Mouse (Mus musculus) retina, adult 2 months (tissue): ENCODE results near the gene Fam155a.

Source experiments
- DNase-seq: peaks from one replicate; pipeline ENCODE4 v3.0.0-alpha.2; 2012; ENCODE audit warnings: low read depth, low spot score

The Fam155a gene

DNA sequence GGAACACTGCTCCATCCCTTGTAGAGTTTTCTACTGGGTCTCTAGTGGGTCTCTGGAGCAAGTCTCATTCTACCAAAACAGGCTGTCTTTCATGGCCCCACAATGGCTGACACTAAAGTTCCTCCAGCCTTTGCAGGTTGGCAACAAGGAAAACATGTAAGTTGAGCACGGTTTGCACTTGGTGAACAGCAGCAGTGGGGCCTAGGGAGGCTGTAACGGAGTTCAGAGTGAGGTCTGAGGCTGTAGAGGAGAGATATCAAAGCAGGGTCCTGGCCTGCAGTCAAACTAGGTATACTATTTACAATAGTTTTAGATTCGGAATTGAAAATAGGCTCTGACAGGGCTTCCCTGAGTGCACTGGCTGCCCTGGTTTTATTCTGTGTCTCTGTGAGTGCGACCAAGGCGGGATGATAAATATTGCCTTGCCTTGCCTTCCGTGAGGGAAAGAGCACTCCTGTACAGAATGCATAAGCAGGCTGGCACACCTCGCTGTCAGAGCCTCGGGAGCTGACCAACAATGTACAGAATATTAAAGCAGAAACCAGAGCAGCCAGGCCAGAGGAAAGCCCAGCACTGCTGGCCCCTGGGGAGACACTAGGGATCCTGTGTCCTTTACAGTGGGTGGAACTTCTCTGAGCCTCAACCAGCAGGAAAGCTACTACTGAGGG lies 277.3 kb downstream of the Fam155a start:
- DNase-seq: no peak

DNA sequence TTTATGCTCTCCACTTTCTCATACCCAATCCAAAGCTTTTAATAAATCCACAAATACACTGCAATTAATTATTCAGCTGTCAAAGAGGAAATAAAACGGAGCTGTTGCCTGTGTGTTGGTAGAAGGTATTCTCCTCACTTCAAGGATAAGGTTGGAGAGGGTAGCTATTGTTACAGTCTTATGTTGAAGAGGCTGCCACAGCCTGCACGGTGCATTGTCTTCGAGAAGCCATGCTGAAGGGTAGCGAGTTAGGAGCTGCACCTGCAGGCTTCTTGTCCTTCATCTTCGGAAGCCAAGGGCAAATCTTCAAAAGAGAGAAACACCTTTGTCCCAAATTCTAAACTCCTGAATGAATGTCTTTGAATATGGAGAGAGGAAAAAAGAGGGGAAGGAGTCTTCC lies 288.4 kb downstream of the Fam155a start:
- DNase-seq: no peak

- no peak for DNase-seq
Observed at GRCm38 (mm10) chr8:9471290-9471689, 299.7 kb downstream of the Fam155a start.

GRCm38 (mm10) chr8:9470114-9470513 lies 300.8 kb downstream of the Fam155a start:
- DNase-seq: no peak

GRCm38 (mm10) chr8:9461111-9461510 lies 309.9 kb downstream of the Fam155a start:
- no peak for DNase-seq

DNA sequence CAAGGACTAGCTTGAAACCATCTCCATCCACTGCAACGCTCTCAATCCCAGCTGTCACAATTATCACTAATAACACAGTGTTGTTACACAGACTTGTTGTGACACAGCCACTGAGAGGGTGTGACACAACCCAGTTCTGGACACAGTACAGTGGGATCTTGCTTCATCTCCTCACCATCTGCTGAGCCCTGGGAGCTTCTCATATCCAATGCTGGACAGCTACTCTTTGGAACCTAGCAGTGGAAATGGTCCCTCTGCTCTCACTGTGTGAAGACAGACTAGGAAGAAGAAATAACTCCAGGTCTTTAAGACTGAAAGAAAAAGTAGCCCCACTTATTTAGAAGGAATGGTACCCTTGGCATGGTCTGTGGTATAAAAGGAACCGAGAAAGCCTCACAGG lies 310.3 kb downstream of the Fam155a start:
- DNase-seq: no peak

DNA sequence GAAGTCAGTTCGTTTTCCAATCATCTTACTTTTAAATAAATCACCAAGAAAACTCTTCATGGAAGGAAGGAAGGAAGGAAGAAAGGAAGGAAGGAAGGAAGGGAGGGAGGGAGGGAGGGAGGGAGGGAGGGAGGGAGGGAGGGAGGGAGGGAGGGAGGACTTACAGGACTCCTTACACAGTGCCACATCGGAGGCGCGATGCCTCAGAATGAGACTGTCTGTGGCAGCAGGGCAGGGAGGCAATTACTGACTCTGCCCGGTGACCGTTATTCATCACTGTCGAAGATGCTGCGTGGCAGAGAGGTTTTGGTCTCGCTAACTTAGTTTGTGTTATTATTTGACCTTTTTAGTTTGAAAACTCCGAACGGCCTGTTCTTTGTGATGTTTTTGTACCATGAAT lies 312.3 kb downstream of the Fam155a start:
- DNase-seq: no peak

DNA sequence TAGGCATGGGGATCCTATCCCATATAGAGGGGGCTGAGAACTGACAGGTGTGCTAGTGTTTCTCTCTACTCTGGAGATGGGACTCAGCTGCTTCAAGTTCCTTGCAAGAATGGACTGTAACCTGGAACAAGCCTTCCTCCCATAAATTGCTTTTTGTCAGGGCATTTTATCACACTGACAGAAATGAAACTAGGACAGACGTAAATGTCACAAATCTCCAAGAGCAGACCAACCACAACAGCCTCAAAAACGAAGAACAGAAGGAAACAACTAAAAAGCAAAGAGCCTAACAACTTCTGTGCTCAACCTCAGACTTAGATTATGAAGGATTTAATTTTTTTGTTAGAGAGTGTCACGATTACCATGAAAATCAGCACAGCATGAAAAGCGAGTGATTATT lies 315.8 kb downstream of the Fam155a start:
- DNase-seq: no peak

- DNase-seq: no peak
Observed at GRCm38 (mm10) chr8:9453742-9454141, 317.2 kb downstream of the Fam155a start.

DNA sequence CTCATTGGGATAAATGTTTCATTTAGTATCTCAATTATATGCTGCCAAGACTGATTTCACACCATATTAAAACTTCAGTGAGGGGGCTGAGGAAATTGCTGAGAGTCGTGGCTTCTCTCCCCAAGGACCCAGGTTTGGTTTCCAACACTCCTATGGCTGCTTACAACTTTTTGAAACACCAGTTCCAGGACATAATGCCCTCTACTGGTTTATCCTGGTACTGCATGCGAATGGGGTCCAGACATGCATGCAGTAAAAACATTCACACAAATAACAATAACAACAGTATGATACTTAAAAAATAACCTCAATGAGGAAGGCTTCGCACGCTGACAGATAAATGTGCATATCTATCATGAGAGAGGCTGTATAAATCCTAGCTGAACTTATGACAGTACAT lies 319.4 kb downstream of the Fam155a start:
- DNase-seq: no peak

- no peak for DNase-seq
Observed at GRCm38 (mm10) chr8:9448613-9449012, 322.3 kb downstream of the Fam155a start.

DNA sequence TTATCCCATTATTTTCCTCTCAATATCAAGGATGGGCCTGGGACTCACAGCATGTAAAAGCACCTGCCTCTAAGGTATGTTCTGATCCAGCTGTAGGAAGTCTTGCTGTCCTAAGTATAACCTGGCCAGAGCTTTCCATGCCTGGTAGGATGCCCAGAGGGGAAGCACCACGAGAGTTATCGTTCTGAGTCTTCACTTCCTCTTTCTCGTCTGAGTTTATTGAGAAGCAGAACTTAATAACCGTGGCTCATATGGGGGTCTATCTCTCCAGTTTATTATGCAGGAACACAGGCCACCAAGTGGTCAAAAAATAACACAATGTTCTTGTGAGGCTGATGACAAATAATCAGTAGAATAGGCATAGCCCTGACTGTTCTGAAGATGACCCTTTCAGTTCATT lies 333.1 kb downstream of the Fam155a start:
- no peak for DNase-seq

- DNase-seq: no peak
Observed at GRCm38 (mm10) chr8:9435501-9435900, 335.5 kb downstream of the Fam155a start.

DNA sequence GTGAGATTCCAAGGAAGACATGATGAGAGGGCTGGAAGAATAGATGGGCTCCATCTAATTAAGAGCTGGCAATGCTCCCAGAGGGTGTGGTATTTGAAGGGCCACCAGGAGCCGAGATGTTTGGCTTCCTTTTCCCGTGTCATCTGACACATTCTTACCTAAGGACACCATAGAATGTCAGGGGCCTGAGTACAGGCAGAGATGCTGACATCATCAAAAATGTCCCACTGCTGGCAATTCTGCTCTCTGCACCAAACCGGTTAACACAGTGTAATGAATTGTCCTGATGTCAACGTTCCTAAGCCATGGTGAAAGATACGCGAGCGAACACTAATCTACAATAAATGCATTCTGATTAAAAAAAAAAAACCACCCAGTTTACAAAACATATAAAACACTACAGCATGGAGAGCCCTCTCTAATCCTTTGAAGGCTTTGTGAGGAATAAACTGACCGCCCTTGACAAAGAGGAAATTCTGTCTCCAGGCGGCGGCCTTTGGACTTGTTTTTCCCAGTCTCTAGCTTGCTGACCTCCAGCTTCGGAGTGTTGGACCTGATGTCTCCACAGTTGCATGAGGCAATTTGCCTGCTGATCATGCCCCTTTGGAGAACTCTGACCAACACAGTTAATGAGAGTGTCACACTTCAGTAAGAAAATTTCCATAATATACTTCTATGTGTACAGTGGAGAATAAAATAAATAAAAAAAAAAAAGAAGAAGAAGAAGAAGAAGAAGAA lies 338.2 kb downstream of the Fam155a start:
- no peak for DNase-seq

DNA sequence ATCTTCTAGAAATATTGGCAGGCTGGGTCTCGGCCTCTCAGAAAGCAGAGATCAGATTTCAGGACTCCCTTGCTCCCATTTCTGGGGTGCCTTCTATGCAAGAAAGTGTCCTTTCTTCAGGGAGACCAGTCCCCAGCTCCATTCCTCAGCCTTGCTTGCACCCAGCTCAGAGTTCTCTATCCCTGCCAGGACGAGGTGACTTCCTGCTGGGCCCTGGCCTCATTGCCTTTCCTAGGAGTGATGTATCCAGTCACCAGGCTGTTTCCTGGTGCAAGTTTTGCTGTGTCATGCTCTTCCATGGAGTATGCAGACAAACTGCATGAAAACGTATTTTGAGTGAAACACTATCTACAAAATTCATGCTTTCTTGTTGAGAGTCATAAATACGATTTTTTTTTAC lies 342.1 kb downstream of the Fam155a start:
- DNase-seq: no peak

DNA sequence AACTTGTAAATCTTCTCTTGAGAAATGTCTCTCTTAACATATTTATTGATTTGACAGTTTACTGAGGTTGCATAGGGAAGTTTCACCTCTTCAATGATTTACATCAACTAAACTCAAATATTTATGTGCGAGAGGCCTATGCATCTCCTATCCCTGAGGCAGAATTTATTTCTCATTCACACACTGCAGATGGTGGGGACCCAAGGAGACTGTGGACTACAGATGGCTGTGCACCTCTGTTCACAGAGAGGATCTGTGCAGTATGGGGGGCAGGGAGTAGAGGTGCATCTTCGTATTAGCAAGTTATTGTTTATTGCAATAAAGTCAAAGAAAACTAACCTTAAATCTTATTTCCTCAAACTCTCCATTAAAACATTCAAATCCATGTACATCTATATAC lies 346.9 kb downstream of the Fam155a start:
- no peak for DNase-seq

DNA sequence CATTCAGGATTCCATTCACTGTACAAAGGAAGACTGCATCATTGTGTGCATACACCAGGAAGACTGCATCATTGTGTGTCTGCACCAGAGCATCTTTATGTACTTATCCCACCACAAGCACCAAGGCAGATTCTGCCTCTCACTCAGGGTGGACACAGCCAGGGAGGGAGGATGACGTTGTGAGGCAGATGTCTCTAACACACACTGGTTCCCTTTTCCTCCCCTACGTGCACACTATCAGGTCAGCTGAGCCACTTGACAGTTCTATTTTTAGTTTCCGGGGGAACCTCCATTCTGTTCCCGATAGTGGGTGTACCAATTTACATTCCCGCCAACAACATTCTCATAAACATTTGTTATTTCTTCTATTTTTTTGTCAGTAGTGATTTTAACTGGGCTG lies 347.4 kb downstream of the Fam155a start:
- DNase-seq: no peak

GRCm38 (mm10) chr8:9423184-9423583 lies 347.8 kb downstream of the Fam155a start:
- DNase-seq: no peak

GRCm38 (mm10) chr8:9418856-9419800 lies 351.8 kb downstream of the Fam155a start:
- DNase-seq: no peak

DNA sequence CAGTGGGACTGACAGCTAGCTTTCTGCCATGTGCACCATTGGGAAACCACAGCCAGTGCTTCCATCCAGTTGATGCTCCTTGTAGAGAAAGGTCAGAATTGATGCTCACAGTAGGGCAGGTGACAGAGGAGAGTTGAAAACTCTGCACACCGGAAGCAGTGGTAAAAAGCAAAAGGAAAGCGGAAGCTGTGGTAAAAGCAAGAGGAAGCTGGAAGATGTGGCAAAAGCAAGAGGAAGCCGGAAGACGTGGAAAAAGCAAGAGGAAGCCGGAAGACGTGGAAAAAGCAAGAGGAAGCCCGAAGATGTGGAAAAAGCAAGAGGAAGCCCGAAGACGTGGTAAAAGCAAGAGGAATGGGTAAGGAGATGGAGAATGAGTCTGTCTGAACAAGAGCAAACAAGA lies 354.8 kb downstream of the Fam155a start:
- no peak for DNase-seq

- no peak for DNase-seq
Observed at GRCm38 (mm10) chr8:9408480-9408879, 362.5 kb downstream of the Fam155a start.

GRCm38 (mm10) chr8:9406204-9406603 lies 364.8 kb downstream of the Fam155a start:
- DNase-seq: no peak
